Mouse (Mus musculus) B cell, adult 62 days (primary cell): ENCODE results near the gene Btbd10. TPM values are rescaled to one million over a fixed set of nuclear protein-coding genes. Genes with fewer than 3 reads are reported as not detected.

Experiments
- total RNA-seq: library from RNA; stranded (reverse); gene quantifications from 4 replicates; pipeline ENCODE4 v1.2.4, GENCODE M21; 2023

Btbd10 gene
- total RNA-seq = 17.9 to 23.1 TPM (median 20.2 TPM) in 4 replicates

DNA sequence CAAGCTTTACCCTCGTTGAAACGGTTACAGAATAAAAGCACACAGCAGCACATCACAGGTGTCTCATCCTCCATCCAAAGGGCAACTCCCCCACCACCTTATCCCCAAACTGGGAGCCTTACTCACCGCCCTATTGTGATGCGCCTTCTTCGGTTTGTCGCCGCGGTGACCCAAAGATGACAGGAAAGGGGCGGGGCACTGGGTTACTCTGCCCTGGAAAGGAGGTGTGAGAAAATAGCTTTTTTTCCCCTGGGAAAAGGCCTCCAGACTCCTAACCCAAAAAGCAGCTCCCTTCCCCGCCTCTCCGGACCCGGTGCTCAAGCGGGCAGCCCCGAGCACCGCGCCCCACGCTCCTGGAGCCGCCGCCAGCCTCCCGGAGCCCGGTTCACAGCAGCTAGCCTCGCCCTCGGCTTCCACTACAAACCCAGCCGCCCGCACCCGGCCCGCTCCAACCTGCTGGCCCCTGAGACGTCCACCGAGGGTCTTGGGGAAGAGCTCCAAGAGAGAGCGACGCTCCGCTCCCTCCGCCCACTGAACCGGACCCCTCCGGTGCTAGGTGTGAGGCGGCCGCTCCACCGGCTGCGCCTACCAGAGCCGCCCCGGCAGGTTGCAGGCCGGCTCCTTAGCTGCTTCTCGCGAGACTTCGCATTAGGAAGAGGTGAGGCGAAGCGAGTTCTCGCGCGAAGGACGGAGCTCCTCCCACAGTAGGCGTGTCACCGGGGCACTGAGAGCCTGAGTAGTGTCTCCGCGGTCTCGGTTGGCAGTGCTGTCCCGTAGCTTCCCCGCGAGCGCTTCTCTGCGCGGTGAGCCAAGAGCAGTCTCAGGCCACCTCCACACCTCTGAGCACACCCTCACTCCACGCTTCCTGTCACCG, at the start of gene Btbd10:
TSS of gene Btbd10 (minus strand) at position 647 of the 874 bp plus-strand sequence.

DNA sequence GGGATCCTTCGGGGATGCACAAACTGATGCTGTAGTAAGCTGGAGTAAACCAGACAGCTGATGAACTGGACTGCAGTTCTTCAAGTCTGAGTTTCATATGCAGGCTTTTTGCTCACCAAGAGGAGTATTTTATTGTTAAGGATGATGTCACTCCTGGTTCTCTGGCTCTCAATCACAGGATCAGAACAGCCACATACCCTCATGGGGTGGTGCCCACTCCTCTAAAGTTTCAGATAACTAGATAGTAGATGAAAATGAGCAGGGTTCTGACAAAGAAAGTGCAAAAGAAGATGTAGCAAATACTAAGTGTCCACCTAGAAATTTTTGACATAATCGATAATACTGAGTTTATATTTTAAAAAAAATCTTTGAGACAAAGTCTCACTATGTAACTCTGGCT, 19.3 kb upstream of the Btbd10 start, which contains the start of gene Pth:
TSS of gene Pth (minus strand) at position 101 of the 400 bp plus-strand sequence.

Other genes starting within 250 kb of the Btbd10 start
- gene Arntl, start 161.9 kb downstream of the Btbd10 start, total RNA-seq = 28.6 to 33.0 TPM (median 31.3 TPM) in 4 replicates
- not detected in 4 replicates for gene Pth, start 19.2 kb upstream of the Btbd10 start, total RNA-seq
- 146 to 162 TPM (median 153 TPM) in 4 replicates for gene Far1, start 144.4 kb upstream of the Btbd10 start, total RNA-seq